Mouse (Mus musculus): ENCODE results near the gene Zbtb38. TPM values are rescaled to one million over a fixed set of nuclear protein-coding genes. Genes with fewer than 3 reads are reported as not detected.
A peak's percentile ranks its signal among the peaks of the same experiment; 100 is the strongest.

Zbtb38 gene
- polyA plus RNA-seq, 1 experiment from 2014 or later = 7.5 TPM

- Histone ChIP-seq H3K4me3 (ENCODE audit: low read depth, low read length) (no peak overlapping the region), H3K4me1 (ENCODE audit: insufficient read depth) (peaks cover 18% of the 10 kb centered on the region), H3K36me3 (replicated peaks; ENCODE audit: insufficient read depth, low read length) (peaks cover under 1% of the 10 kb centered on the region; the same call in 1 of the 2 replicates), H3K4me2 (ENCODE audit: low read depth, low read length) (no peak overlapping the region), H3K27me3 (ENCODE audit: insufficient read depth, low read length) (no peaks in the 10 kb centered on the region), H3K9ac (replicated peaks) (no peak overlapping the region), H3K27ac (ENCODE audit: low read depth) (no peak overlapping the region), H3K9me3 (ENCODE audit: low read length) (no peaks in the 10 kb centered on the region)
- 90% methylated on average over 9 of the region's 9 CpGs for WGBS (ENCODE audit: insufficient replicate concordance)
- TF ChIP-seq CTCF (IDR thresholded peaks at IDR 0.05; ENCODE audit: low read depth) (no peak), EP300 (IDR thresholded peaks at IDR 0.05; ENCODE audit: low read depth) (no peak)
- ATAC-seq = no peak
- DNase-seq = no peak
Observed at GRCm38 (mm10) chr9:96708905-96709304, 43.7 kb downstream of the Zbtb38 start.

GRCm38 (mm10) chr9:96707964-96708363, 44.7 kb downstream of the Zbtb38 start:
- H3K4me1 ChIP-seq (ENCODE audit: insufficient read depth) = peaks cover 18% of the 10 kb centered on the region
- ATAC-seq = no peak
- no peak overlapping the region for H3K4me3 ChIP-seq (ENCODE audit: low read depth, low read length)
- H3K9me3 ChIP-seq (ENCODE audit: low read length) = no peaks in the 10 kb centered on the region
- no peaks in the 10 kb centered on the region for H3K27me3 ChIP-seq (ENCODE audit: insufficient read depth, low read length)
- TF ChIP-seq CTCF (IDR thresholded peaks at IDR 0.05; ENCODE audit: low read depth) (no peak), EP300 (IDR thresholded peaks at IDR 0.05; ENCODE audit: low read depth) (no peak)
- no peaks in the 10 kb centered on the region for H3K36me3 ChIP-seq (replicated peaks; ENCODE audit: insufficient read depth, low read length)
- H3K4me2 ChIP-seq (ENCODE audit: low read depth, low read length) = no peak overlapping the region
- no peak overlapping the region for H3K9ac ChIP-seq (replicated peaks)
- no peak overlapping the region for H3K27ac ChIP-seq (ENCODE audit: low read depth)
- no peak for DNase-seq
- 75% methylated on average over 4 of the region's 4 CpGs for WGBS (ENCODE audit: insufficient replicate concordance)

DNA sequence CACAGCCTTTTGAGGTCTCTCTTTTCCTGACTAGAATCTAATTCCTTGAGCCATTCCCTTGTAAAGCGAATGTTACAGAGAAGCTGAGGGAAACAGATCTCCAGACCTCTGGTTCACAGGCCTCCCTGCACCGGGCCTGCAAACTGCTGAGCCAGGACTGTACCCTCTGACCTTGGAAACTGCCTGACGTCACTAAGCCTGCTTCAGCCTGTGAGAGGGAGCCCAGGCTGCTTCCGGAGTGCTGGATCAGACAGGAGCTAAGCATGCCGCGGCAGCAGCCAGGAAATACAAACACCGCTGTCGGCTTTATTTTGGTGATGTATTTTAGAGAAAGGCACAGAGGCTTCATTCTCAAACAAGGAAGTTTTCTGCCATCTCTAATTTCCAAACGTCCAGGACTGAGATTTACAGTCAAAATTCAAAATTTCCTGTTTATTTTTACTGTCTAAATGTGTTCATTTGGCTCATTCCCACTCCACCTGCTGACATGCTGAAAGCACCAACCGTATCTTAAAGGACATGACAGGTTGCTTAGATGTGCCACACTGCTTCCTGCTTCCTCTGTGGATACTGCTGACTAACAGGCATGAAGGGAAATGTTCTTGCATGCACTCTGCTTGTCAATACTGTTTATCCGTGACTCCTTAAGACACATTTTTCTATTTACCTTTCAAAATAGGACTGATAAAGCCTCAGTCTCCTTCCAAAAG, 46.9 kb downstream of the Zbtb38 start:
- 23% methylated on average over 11 of the region's 11 CpGs for WGBS (ENCODE audit: insufficient replicate concordance)

DNA sequence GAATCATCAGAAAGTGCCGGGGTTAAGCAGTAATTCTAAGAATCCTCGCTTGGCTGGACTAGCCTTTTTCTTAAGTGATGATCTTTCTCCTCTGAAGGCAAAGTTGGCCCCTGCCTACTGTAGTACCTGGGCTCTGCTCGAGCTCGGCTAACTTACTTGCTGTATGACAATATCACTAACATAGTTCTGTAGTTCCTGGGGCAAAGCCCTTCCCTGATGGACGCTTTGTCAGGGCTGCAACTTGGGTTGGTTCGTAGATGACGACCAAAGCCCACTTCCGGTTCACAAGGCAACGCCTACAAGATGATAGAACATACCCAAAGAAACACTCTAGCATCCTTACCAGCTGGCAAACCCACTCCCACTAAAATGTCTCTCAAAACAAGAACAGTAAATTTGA, 47.7 kb downstream of the Zbtb38 start:
- DNase-seq (no peak), ATAC-seq (no peak)
- Histone ChIP-seq H3K27ac (ENCODE audit: low read depth) (peak overlapping the region; percentile 85), H3K4me1 (ENCODE audit: insufficient read depth) (peaks cover 18% of the 10 kb centered on the region), H3K36me3 (replicated peaks; ENCODE audit: insufficient read depth, low read length) (no peaks in the 10 kb centered on the region), H3K4me3 (ENCODE audit: low read depth, low read length) (no peak overlapping the region), H3K4me2 (ENCODE audit: low read depth, low read length) (no peak overlapping the region), H3K27me3 (ENCODE audit: insufficient read depth, low read length) (no peaks in the 10 kb centered on the region), H3K9me3 (ENCODE audit: low read length) (no peaks in the 10 kb centered on the region), H3K9ac (replicated peaks) (peak overlapping the region; percentile 49; the same call in 1 of the 2 replicates)
- TF ChIP-seq EP300 (IDR thresholded peaks at IDR 0.05; ENCODE audit: low read depth) (no peak), CTCF (IDR thresholded peaks at IDR 0.05; ENCODE audit: low read depth) (no peak)
- WGBS (ENCODE audit: insufficient replicate concordance) = 74% methylated on average over 9 of the region's 9 CpGs

More for the DNA sequence above, 46.9 kb downstream of the Zbtb38 start:
- H3K9me3 ChIP-seq (ENCODE audit: low read length) = no peaks in the 10 kb centered on the region
- TF ChIP-seq CTCF (IDR thresholded peaks at IDR 0.05; ENCODE audit: low read depth) = no peak
- TF ChIP-seq EP300 (IDR thresholded peaks at IDR 0.05; ENCODE audit: low read depth) = peak; percentile 51
- peak overlapping the region; percentile 33 for H3K4me2 ChIP-seq (ENCODE audit: low read depth, low read length)
- H3K9ac ChIP-seq (replicated peaks) = peak overlapping the region; percentile 49
- DNase-seq (peak; percentile 77), ATAC-seq (peak; percentile 97)
- peaks cover 18% of the 10 kb centered on the region for H3K4me1 ChIP-seq (ENCODE audit: insufficient read depth)
- no peak overlapping the region for H3K4me3 ChIP-seq (ENCODE audit: low read depth, low read length)
- H3K27me3 ChIP-seq (ENCODE audit: insufficient read depth, low read length) = no peaks in the 10 kb centered on the region
- H3K36me3 ChIP-seq (replicated peaks; ENCODE audit: insufficient read depth, low read length) = no peaks in the 10 kb centered on the region
- H3K27ac ChIP-seq (ENCODE audit: low read depth) = peak overlapping the region; percentile 85

DNA sequence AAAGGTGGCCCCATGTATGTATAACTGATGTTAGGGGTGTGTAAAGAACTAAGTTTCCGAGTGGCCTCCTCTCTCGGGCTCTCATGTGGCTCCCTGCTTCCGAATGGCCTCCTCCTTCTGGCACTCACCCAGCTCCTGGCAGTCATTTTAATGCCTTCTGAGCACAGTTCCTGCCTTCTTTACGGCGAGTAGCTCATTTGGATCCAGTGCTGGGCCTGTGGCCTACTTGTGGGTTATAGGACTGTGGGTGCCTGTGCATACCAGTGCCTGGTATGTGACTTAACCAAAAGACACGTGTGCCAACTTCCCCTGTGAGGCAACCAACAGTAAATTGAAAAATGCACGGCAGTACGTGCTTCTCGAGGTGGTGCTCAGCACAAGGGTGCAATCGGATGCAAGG, 50.7 kb downstream of the Zbtb38 start:
- Histone ChIP-seq H3K9me3 (ENCODE audit: low read length) (no peaks in the 10 kb centered on the region), H3K9ac (replicated peaks) (no peak overlapping the region), H3K27ac (ENCODE audit: low read depth) (no peak overlapping the region), H3K4me1 (ENCODE audit: insufficient read depth) (peaks cover 18% of the 10 kb centered on the region), H3K36me3 (replicated peaks; ENCODE audit: insufficient read depth, low read length) (peaks cover 2% of the 10 kb centered on the region; the same call in 1 of the 2 replicates), H3K4me3 (ENCODE audit: low read depth, low read length) (no peak overlapping the region), H3K4me2 (ENCODE audit: low read depth, low read length) (no peak overlapping the region), H3K27me3 (ENCODE audit: insufficient read depth, low read length) (no peaks in the 10 kb centered on the region)
- DNase-seq (no peak), ATAC-seq (no peak)
- 78% methylated on average over 10 of the region's 10 CpGs for WGBS (ENCODE audit: insufficient replicate concordance)
- TF ChIP-seq EP300 (IDR thresholded peaks at IDR 0.05; ENCODE audit: low read depth) (no peak), CTCF (IDR thresholded peaks at IDR 0.05; ENCODE audit: low read depth) (no peak)

DNA sequence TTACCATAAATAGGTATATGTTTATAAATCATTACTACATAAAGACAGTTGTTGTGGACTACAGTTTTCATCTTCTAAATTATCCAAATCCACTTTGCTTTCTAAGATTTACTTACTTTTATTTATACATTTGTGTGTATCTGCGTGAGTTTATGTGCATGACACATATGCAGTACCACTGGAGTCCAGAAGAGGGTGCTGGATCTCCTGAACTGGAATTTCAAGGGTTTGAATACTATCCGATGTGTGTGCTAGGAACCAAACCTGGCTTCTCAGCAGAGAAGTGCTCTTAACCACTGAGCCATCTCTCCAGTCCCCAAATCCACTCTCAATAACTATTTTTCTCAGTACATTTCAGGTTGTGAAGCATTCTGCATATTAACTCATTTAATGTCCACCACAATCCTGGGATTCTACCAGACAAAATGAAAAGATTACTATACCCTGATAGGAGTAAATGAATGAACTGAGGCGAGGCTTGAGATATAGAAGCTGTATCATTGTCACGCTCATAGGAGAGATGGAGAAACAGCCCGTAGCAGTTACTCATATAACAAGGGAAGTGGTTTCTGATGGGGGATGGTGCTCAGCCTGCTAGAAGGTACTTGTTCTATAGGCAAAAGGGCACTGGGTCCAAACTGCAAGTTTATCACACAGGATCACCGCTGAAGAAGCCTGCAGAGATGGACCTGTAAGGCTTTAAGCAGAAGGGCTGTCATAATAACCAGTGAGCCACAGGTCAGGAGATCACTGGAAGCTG, 53.2 kb downstream of the Zbtb38 start:
- no peak overlapping the region for H3K27ac ChIP-seq (ENCODE audit: low read depth)
- TF ChIP-seq EP300 (IDR thresholded peaks at IDR 0.05; ENCODE audit: low read depth) = no peak
- peak; percentile 35 for TF ChIP-seq CTCF (IDR thresholded peaks at IDR 0.05; ENCODE audit: low read depth)
- H3K9ac ChIP-seq (replicated peaks) = no peak overlapping the region
- ATAC-seq (no peak), DNase-seq (no peak)
- H3K4me3 ChIP-seq (ENCODE audit: low read depth, low read length) = no peak overlapping the region
- H3K27me3 ChIP-seq (ENCODE audit: insufficient read depth, low read length) = no peaks in the 10 kb centered on the region
- H3K4me2 ChIP-seq (ENCODE audit: low read depth, low read length) = no peak overlapping the region
- H3K4me1 ChIP-seq (ENCODE audit: insufficient read depth) = peaks cover 3% of the 10 kb centered on the region; the same call in 1 of the 2 replicates
- 90% methylated on average over 6 of the region's 6 CpGs for WGBS (ENCODE audit: insufficient replicate concordance)
- no peaks in the 10 kb centered on the region for H3K9me3 ChIP-seq (ENCODE audit: low read length)
- H3K36me3 ChIP-seq (replicated peaks; ENCODE audit: insufficient read depth, low read length) = peaks cover 2% of the 10 kb centered on the region; the same call in 1 of the 2 replicates
